Mouse (Mus musculus): Measurements from ENCODE around the gene Pank2.

DNA sequence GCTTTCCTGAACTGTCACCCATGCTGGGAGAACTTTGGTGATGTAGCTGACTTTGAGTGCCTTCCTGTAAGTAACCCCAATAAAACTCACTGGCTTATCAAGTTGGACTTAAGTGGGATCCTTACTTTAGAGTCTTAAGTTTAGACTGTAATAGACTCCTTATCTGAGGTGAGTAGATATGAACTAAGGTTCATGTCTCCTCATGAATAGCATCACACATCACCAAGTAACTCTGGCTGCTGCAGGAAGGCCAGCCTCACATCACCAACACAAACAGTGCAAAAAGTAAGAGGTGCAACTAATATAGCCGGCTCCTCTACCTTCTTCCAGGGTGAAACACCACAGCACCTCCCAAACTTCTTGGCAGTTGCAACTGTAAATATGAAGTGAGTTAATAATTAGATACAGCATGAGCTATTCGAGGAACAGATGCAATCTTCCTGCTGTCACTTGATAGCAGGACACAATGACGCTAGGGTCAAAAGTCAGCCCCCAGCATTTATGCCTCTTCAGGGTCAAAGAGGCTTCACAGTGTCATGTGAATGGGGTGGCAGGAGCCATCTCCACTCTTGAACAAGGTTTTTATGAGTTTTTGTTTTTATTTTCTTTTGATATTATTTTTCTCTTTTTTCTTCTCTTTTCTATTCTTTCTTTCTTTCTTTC is 40.3 kb upstream of the Pank2 start:
- TF ChIP-seq CTCF (IDR thresholded peaks at IDR 0.05; ENCODE audit: control insufficient read depth, insufficient read depth, insufficient replicate concordance, low read depth, low read length) (no peak), POLR2A (IDR thresholded peaks at IDR 0.05; ENCODE audit: control insufficient read depth, low read depth, low read length) (no peak)

Measured in testis, adult 2 months (tissue).